Mouse (Mus musculus) liver, embryonic 14.5 days (tissue): ENCODE measurements around the gene Hexim2. TPM values are rescaled to one million over a fixed set of nuclear protein-coding genes. Genes with fewer than 3 reads are reported as not detected.
A peak's percentile ranks its signal among the peaks of the same experiment; 100 is the strongest.

Experiments
- ATAC-seq: fragments of 200-750 bp; cut with Nextera tagmentation; 2 replicates; pipeline ENCODE4 v1.8.0; 2017; ENCODE audit warnings: moderate number of reproducible peaks, mild to moderate bottlenecking, moderate library complexity; ENCODE audit not compliant: insufficient read depth
- DNase-seq, 3 experiments: peaks; one replicate each; pipeline ENCODE4 v3.0.0-alpha.2; 2012 to 2013; ENCODE audit warnings: low read depth in 3 of 3, low spot score in 3 of 3
- H3K27ac ChIP-seq: fragments of 300-500 bp; sonication (generic); 2 replicates; pipeline ENCODE4 v1.5.1; 2014; ENCODE audit warnings: moderate library complexity, mild to moderate bottlenecking, control low read depth, inconsistent platforms
- H3K27me3 ChIP-seq: fragments of 300-500 bp; sonication (generic); 2 replicates; pipeline ENCODE4 v1.6.1; 2014; ENCODE audit warnings: mild to moderate bottlenecking, low read length, moderate library complexity; ENCODE audit not compliant: control insufficient read depth, insufficient read depth
- H3K36me3 ChIP-seq: fragments of 300-500 bp; sonication (generic); replicated peaks from 2 replicates; pipeline ENCODE4 v1.6.1; 2014; ENCODE audit warnings: low read depth; ENCODE audit not compliant: control insufficient read depth, insufficient read depth
- H3K4me1 ChIP-seq, 2 experiments: fragments of 200-500 bp in 1 of 2; fragments of 300-500 bp in 1 of 2; sonication (generic) in 1 of 2; replicated peaks; 2 replicates each; pipeline ENCODE4 v1.6.1; 2012 to 2014; ENCODE audit warnings: antibody characterized with exemption in 1 of 2, inconsistent platforms in 1 of 2, low read length in 1 of 2; ENCODE audit not compliant: control insufficient read depth in 2 of 2, insufficient read depth in 2 of 2
- H3K4me2 ChIP-seq: fragments of 300-500 bp; sonication (generic); 2 replicates; pipeline ENCODE4 v1.6.1; 2014; ENCODE audit warnings: low read depth, mild to moderate bottlenecking, control low read depth, moderate library complexity
- H3K4me3 ChIP-seq, 2 experiments: fragments of 200-500 bp in 1 of 2; fragments of 300-500 bp in 1 of 2; sonication (generic) in 1 of 2; 2 replicates each; pipeline ENCODE4 v1.5.1; 2012 to 2014; ENCODE audit warnings: low read depth in 2 of 2, low read length in 2 of 2, mild to moderate bottlenecking in 2 of 2, control low read depth in 1 of 2, inconsistent platforms in 1 of 2, moderate library complexity in 1 of 2; ENCODE audit not compliant: insufficient read depth in 1 of 2
- H3K9ac ChIP-seq: fragments of 300-500 bp; sonication (generic); replicated peaks from 2 replicates; pipeline ENCODE4 v1.6.1; 2014; ENCODE audit warnings: mild to moderate bottlenecking, control low read depth, moderate library complexity
- H3K9me3 ChIP-seq: fragments of 300-500 bp; sonication (generic); 2 replicates; pipeline ENCODE4 v1.6.1; 2016; ENCODE audit warnings: low read length, mixed read lengths; ENCODE audit not compliant: control insufficient read depth
- CTCF ChIP-seq: IDR thresholded peaks from 2 replicates; pipeline ENCODE4 v1.5.1; 2016; ENCODE audit warnings: antibody characterized with exemption, low read depth, control low read depth
- EP300 ChIP-seq: IDR thresholded peaks from 2 replicates; pipeline ENCODE4 v1.6.1; 2016; ENCODE audit warnings: antibody characterized with exemption, low read depth
- WGBS: fragments of 180-500 bp; shearing (Covaris S2); extraction: QIAGEN DNeasy Blood & Tissue Kit; methylation state at CpG from one replicate; pipeline ENCODE4 v1.1.7; 2014; ENCODE audit not compliant: insufficient replicate concordance; 5-methylcytosine and 5-hydroxymethylcytosine counted together
- polyA plus RNA-seq, 2 experiments: library from polyadenylated mRNA; depleted of rRNA in 1 of 2; stranded (reverse) in 1 of 2; unstranded in 1 of 2; fragments of >200 nt; fragmentation: Nextera tagmentation in 1 of 2; extraction: Ambion mirVana in 1 of 2; gene quantifications; 2 replicates each; pipeline versions ENCODE4 v1.2.1 to v1.2.3; 2012 to 2014

The Hexim2 gene
- polyA plus RNA-seq, 2 experiments, result 3.4 to 3.5 TPM

DNA sequence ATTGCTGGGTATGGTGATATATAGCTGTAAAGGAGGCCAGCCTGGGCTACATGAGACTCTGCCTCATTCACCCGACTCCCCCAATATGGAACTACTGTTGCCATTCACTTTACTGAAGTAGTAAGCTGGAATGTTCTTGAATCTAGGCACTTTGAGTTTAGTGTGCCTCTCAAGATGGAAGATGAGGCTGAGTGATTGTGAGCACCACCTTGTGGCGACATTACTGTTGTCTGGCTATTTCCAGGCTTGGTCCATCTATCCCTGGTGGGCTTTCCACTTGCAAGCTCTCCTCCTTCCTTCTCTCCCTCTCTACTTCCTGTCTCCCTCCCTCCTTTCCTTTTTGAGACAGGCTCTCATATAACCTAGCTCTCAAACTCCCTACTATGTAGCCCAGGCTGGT is 52.7 kb downstream of the Hexim2 start:
- Histone ChIP-seq H3K36me3 (no peaks in the 10 kb centered on the region), H3K27ac (no peak overlapping the region), H3K4me2 (no peak overlapping the region), H3K9me3 (no peaks in the 10 kb centered on the region), H3K9ac (no peak overlapping the region), H3K4me3 (no peak overlapping the region), H3K27me3 (no peaks in the 10 kb centered on the region), H3K4me1 (no peaks in the 10 kb centered on the region)
- no peak for ATAC-seq
- 45% methylated on average over 2 of the region's 2 CpGs for WGBS
- TF ChIP-seq CTCF, result peak; percentile 62
- no peak for TF ChIP-seq EP300
- no peak for DNase-seq

Other genes with a start within 250 kb of the Hexim2 start
- not detected in 2 replicates for gene Fam187a, start 247.3 kb upstream of the Hexim2 start, polyA plus RNA-seq (2012; rRNA removed)
- gene Fam187a, start 247.3 kb upstream of the Hexim2 start, polyA plus RNA-seq (2014; fragmentation: Nextera tagmentation; extraction: Ambion mirVana), result 0.06 TPM in 1 of 2 replicates, not detected in the other
- 8.2 and 12.6 TPM in 2 replicates for gene Gfap, start 231.5 kb upstream of the Hexim2 start, polyA plus RNA-seq (2012; rRNA removed)
- gene Gfap, start 231.5 kb upstream of the Hexim2 start, polyA plus RNA-seq (2014; fragmentation: Nextera tagmentation; extraction: Ambion mirVana), result 9.3 and 10.2 TPM in 2 replicates
- gene Kif18b, start 207.3 kb upstream of the Hexim2 start, polyA plus RNA-seq (2012; rRNA removed), result 19.7 and 21.9 TPM in 2 replicates
- 6.3 TPM in 2 replicates for gene Kif18b, start 207.3 kb upstream of the Hexim2 start, polyA plus RNA-seq (2014; fragmentation: Nextera tagmentation; extraction: Ambion mirVana)
- gene C1ql1, start 185.7 kb upstream of the Hexim2 start, polyA plus RNA-seq (2012; rRNA removed), result 0.17 and 0.21 TPM in 2 replicates
- gene C1ql1, start 185.7 kb upstream of the Hexim2 start, polyA plus RNA-seq (2014; fragmentation: Nextera tagmentation; extraction: Ambion mirVana), result 0.15 TPM in 1 of 2 replicates, not detected in the other
- 18.4 and 22.3 TPM in 2 replicates for gene Nmt1, start 104.2 kb upstream of the Hexim2 start, polyA plus RNA-seq (2012; rRNA removed)
- 44.3 and 51.2 TPM in 2 replicates for gene Nmt1, start 104.2 kb upstream of the Hexim2 start, polyA plus RNA-seq (2014; fragmentation: Nextera tagmentation; extraction: Ambion mirVana)
- gene Dcakd, start 104.1 kb upstream of the Hexim2 start, polyA plus RNA-seq (2012; rRNA removed), result 25.1 and 27.8 TPM in 2 replicates
- gene Dcakd, start 104.1 kb upstream of the Hexim2 start, polyA plus RNA-seq (2014; fragmentation: Nextera tagmentation; extraction: Ambion mirVana), result 25.7 and 30.6 TPM in 2 replicates
- gene Plcd3, start 30.8 kb upstream of the Hexim2 start, polyA plus RNA-seq (2012; rRNA removed), result 0.31 and 0.36 TPM in 2 replicates
- 0.06 and 0.29 TPM in 2 replicates for gene Plcd3, start 30.8 kb upstream of the Hexim2 start, polyA plus RNA-seq (2014; fragmentation: Nextera tagmentation; extraction: Ambion mirVana)
- gene Acbd4, start 30.7 kb upstream of the Hexim2 start, polyA plus RNA-seq (2012; rRNA removed), result 22.2 and 27.3 TPM in 2 replicates
- 49.7 and 63.2 TPM in 2 replicates for gene Acbd4, start 30.7 kb upstream of the Hexim2 start, polyA plus RNA-seq (2014; fragmentation: Nextera tagmentation; extraction: Ambion mirVana)
- 8.4 and 11.4 TPM in 2 replicates for gene Hexim1, start 16.2 kb upstream of the Hexim2 start, polyA plus RNA-seq (2012; rRNA removed)
- 2.4 and 2.6 TPM in 2 replicates for gene Hexim1, start 16.2 kb upstream of the Hexim2 start, polyA plus RNA-seq (2014; fragmentation: Nextera tagmentation; extraction: Ambion mirVana)
- 2.3 and 3.5 TPM in 2 replicates for gene Fmnl1, start 38.7 kb downstream of the Hexim2 start, polyA plus RNA-seq (2012; rRNA removed)
- 2.3 and 3.5 TPM in 2 replicates for gene Fmnl1, start 38.7 kb downstream of the Hexim2 start, polyA plus RNA-seq (2014; fragmentation: Nextera tagmentation; extraction: Ambion mirVana)
- gene 1700023F06Rik, start 76.1 kb downstream of the Hexim2 start, polyA plus RNA-seq (2012; rRNA removed), result not detected in 2 replicates
- gene 1700023F06Rik, start 76.1 kb downstream of the Hexim2 start, polyA plus RNA-seq (2014; fragmentation: Nextera tagmentation; extraction: Ambion mirVana), result not detected in 2 replicates
- gene Spata32, start 86.0 kb downstream of the Hexim2 start, polyA plus RNA-seq (2012; rRNA removed), result not detected in 2 replicates
- 0.13 TPM in 1 of 2 replicates, not detected in the other for gene Spata32, start 86.0 kb downstream of the Hexim2 start, polyA plus RNA-seq (2014; fragmentation: Nextera tagmentation; extraction: Ambion mirVana)
- 0.47 and 0.54 TPM in 2 replicates for gene Map3k14, start 135.0 kb downstream of the Hexim2 start, polyA plus RNA-seq (2012; rRNA removed)
- 0.14 and 0.18 TPM in 2 replicates for gene Map3k14, start 135.0 kb downstream of the Hexim2 start, polyA plus RNA-seq (2014; fragmentation: Nextera tagmentation; extraction: Ambion mirVana)
- gene Arhgap27, start 231.3 kb downstream of the Hexim2 start, polyA plus RNA-seq (2012; rRNA removed), result 2.6 TPM in 2 replicates
- 1.4 and 1.5 TPM in 2 replicates for gene Arhgap27, start 231.3 kb downstream of the Hexim2 start, polyA plus RNA-seq (2014; fragmentation: Nextera tagmentation; extraction: Ambion mirVana)